Mouse (Mus musculus): ENCODE data around the gene Naa10.

- TF ChIP-seq CTCF (IDR thresholded peaks at IDR 0.05; ENCODE audit: insufficient read depth, low read length) (no peak), POLR2A (IDR thresholded peaks at IDR 0.05; ENCODE audit: borderline replicate concordance, extremely low read depth, low read depth, low read length) (no peak)
These were observed 20.6 kb upstream of the Naa10 start for GRCm38 (mm10) chrX:73942294-73942693.

Data from lung, adult 2 months (tissue).